Mouse (Mus musculus) natural killer cell, adult 2 months (primary cell): ENCODE results near the gene Cerkl.

Source experiments
- DNase-seq, 2 experiments: peaks; one replicate each; pipeline ENCODE4 v3.0.0; 2022; ENCODE audit warnings: low spot score in 2 of 2

Gene Cerkl

DNA sequence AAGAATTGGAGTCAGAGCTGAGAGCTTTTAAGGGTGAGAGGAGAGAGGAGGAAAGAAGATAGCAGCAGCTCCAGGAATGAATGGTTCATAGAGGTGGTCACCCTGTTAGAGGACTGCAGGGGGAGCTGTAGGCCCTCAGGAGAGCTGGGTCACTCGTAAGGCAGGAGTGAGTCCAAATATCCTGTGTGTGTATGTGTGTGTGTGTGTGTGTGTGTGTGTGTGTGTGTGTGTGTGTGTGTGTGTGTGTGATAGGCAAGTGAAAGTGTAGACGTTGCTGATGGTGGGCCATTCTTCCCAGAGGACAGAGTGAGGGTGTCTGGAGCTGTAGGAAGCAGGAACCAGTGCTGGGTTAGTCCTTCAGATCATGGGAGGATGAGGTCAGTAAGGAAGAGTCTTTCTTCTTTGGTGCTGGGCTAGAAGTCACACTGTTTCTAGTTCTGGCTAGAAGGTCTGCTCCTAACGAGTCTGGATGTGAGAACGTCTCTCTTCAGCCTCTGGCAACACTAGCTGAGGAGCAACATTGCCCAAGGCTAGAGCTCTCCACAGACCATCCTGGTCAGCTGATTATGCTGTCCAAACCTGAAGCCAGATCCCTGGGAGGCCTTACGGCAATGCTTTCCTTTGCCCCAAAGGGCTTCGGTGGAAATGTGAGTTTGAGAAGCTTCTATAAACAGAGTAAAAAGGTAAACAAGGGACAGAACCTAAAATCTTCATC, 83.9 kb downstream of the Cerkl start:
- peak; percentile 40 to 58 for DNase-seq

DNA sequence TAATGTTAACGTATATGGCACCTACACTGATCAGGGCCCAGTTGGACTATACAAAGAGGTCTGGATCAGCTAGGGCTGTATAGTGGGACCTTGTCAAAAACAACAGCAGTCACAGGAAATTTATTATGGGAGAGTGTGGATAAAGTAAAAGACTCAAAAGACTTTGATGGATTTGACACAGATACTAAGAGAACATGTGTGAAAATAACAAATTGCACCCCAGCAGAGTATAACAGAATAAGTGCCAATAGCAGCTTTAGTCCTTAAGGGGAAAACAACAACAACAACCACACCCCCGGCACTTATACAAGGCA, 84.5 kb downstream of the Cerkl start:
- no peak for DNase-seq

DNA sequence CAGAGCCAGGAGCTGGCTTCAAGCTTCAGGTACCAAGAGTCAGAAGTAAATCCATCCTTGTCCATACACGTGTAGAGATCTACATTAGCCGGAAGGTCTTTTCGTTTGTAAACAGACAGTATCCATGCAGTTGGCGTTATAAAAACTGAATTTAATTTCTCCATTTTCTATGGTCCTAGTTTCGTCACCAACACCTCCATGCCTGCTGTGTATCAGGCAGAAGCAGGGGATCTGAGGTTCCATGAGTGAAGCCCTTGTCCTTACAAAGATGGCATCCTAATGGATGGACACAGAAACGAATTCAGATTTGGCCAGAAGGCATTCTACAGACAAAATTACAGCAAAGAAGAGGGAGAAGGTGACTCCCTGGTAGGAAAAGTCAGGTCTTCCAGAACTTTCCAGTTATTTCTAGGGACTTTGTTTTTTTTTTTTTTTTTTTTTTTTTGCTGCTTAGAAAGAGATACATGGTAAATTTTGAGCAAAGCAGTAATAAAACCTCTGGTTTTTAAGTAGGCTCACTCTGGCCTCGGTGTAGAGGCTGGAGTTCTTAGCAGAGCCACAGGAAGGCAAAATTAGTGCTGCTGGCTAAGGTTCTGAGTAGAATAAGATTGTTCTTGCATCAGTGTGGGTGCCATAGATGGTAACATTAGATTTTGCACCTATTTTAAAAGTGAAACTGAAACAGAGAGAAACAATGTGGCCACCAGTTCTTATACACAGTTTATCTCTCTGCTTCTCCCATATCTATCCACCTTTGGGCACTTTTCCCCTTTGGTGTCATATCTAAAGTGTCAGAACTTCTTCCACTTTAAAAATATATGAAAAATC, 85.0 kb downstream of the Cerkl start:
- peak in 1 of 2 experiments; percentile 14 for DNase-seq

DNA sequence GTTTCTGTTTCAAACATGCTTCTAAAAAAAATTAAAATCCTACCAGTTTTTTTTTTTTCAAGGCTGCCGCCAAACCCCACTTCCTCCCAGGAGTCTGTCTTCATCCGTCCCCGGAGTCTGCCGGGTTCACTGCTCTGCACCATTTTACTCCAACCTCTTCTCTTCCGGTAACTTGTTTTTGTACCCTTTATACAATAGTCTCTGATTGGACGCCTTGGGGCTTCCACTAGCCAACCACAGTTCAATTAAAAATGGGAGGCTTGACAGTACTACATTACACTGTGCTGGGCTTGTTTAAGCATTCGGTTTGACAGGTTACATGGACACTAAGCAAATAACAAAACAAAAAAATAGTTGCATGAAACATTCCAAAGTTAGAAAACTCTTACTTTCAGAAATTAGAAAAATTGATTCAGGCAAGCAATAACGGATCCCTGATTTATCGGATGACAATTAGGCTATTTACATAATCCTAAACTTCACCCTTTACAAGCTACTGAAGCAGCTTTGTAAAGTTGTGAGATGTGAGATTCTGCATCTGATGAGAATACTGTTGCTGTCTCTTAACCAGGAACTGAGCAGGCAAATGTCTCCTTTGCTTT, 85.8 kb downstream of the Cerkl start:
- DNase-seq, result peak; percentile 36 to 52

DNA sequence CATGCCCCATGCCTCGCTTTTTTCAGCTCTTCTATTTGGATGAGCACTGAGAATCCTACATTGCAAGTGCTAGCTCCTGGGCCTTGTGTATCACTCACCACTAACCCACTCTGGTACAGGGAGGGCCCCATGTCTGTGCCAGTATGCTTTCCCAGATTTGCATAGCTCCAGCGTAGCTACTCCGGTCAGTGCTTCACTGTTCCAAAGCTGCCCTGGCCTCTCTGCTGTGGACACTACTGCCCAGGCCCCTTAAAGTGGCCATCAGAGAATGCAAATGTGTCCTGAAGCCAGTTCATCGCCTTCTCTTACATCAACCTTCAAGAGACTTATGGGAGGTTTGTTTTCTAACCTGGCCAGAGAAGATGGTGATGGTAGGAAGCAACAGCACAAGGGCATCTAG, 86.7 kb downstream of the Cerkl start:
- DNase-seq, result no peak

DNA sequence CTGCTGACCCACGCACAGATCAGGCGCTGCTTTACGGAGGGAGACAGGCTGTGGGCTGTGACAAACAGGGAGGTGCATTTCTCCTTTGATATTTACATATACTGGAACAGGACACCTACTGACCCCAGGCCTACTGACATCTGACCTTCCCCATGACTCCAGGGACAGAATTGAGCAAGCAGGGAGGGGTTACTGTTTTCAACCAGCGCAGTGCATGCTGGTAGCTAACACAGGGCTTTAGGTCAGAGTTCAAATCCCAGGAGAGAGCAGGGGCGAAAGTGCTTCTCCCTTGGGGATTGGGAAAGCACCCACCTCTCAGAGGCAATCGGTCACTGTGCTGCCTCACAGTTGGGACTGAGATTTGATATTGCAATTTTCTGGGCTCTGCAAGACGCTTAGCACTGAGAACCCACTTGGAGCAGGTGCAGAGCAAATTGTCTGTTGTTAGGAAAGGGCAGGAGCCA, 87.5 kb downstream of the Cerkl start:
- no peak for DNase-seq

DNA sequence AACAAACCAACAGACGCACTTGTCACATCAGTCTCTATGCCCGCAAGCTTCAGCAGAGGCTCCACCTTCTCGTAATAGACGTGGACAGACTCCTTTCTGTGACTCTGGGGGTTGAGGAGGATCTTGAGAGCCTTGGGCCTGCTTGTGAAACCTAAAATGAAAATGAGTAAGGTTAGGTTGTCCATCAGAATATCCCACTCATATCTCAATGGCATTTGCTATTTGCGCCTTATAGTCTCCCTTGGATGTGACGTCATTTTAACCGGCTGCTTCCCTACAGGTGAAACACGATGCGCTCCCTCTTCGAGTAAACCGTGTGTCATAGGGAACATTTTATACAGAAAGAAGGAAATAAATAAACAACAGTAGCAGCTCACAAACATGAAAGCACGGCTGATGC, 87.9 kb downstream of the Cerkl start:
- no peak for DNase-seq

DNA sequence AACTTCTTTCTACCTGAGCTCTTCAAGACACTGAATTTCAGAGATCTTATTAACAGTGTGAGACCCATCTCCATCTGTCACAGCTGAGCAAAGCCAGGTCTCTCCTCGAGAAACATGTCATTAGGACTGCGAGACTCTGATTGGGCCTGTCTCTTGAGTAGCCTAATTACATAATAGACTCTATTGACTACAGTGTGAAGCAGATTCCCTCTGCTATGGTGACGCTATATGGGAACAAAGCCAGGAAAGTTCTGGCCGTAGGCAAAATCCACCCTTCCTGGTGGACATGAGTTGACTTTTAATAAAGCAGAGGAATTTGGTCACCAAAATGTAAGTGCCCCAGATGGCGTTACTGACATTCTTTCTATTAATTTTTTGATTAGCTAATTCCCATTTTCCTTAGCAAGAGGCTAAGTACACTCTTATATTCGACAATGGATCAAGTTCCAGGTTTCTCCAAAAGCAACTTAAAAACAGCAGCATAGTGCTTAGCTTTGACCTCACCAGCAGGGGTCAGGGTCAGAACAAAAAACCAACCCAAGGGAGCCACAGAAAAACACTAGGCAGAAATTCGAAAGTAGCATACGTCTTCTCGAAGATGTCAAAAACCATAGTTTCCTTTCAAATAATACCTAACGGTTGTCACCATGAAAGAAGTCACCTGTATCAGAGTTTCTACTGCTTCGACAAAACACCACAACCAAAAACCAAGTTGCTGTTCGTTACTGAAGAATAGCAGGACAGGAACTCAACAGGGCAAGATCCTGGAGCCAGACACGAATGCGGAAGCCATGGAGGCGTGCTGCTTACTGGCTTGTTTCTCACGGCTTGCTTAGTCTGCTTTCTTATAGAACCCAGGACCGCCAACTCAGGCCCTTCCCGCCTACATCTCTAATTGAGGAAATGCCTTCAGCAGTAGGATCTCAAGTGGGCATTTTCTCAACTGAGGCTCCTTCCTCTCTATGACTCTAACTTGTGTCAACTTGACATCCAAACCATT, 88.8 kb downstream of the Cerkl start:
- DNase-seq, result peak in 1 of 2 experiments; percentile 5

DNA sequence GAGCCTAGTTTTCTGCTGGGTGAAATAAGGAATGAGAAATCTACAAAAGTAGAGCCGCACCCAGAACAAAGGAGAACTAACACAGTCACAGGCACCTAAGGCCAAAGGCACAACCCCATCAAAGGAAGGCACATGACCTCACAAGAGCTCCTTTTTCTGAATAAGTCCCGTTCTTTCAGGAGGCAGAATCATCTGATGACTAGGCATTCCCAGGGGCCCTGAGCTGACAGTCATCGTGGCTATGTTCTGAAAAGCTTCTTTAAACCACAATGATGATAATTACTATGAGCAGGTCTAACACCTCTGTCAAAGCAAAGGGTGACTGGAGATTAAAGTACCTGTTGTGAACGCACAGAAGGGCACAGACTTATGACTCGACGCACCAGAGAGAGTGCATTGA, 92.7 kb downstream of the Cerkl start:
- DNase-seq, result no peak

DNA sequence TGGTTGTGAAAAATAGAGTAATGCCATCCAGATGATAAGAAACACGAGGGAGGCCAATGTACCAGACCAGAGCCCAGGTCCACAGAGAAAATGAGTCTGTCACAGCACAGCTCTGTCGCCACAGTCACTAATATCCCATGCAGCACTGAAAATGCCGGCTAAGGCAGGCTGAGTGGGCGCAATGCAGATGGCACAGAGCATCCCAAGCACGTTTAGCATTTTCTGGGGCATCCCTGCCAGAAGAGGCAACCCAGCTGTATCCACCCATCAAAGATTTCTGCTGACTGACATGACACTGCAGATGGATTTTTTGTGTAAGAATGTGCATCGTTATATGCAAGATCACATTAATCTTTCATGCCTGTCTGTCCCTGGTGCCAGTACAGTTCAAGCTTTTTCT, 94.6 kb downstream of the Cerkl start:
- no peak for DNase-seq

DNA sequence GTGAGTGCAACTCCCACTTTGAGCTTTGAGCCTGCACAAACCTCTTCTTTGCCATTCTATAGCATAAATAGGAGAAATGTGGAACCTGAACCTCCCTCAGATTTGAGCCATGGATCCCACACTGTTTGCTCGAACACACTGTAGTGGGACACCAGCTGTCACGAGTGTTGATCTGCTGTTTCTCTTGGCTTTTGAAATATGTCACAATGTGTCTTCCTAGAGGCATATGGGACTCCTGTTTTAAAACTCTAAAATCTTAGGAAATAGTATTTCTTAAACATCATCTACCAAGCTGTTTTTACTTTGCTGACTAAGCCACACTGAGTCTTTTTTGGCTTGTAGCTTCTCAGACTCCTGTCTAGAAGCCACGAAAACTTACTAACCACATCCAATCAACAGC, 98.8 kb downstream of the Cerkl start:
- DNase-seq, result no peak

DNA sequence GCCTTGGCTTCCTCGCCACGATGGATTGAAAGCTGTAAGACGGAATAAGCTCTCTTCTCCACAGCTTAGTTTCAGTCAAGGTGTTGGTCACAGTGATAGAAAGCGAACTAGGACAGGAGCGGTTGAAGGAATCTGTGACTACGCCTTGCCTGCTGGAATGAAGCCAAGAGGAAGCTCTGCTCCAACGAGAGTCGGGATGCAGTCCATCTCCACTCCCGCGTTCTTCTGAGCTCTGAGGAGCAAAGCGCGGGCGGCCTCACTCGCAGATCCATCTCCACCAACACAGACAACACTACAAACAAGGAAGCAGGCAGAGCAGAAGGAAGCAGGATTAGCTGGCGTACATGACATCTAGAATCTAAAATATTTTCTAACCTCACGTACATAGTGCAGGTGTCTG, 101.8 kb downstream of the Cerkl start:
- no peak for DNase-seq

DNA sequence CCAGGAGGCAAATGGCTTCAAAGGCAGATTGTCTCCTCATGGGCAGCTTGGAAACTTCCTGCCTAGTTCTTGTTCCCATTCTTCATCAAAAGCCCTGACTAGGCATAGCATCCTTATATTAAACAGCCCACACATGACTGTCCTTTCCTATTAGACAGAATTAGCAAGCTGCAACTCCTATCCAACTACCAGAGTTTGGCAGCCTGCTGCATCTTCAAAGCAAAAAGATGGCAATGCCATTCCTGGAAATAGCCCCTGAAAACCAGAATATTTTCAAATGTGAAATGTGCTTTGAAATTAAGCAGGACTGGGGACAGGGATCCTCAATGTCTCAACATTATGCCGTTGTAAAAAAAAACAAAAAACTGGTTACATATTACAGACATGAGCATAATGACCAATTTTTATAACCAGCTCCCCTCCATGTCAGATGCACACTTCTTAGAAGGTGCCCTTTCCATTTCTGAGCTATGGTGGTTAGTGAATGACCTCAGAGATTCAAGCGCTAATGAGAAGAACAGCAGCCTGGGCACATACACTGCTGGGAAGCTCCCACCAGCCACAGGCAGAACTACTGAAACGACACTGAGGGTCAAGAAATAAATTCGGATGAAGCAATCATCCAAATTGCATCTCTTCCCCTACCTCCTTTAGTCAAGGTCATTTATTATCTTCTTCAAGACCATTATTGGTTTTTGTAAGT, 104.3 kb downstream of the Cerkl start:
- no peak for DNase-seq

DNA sequence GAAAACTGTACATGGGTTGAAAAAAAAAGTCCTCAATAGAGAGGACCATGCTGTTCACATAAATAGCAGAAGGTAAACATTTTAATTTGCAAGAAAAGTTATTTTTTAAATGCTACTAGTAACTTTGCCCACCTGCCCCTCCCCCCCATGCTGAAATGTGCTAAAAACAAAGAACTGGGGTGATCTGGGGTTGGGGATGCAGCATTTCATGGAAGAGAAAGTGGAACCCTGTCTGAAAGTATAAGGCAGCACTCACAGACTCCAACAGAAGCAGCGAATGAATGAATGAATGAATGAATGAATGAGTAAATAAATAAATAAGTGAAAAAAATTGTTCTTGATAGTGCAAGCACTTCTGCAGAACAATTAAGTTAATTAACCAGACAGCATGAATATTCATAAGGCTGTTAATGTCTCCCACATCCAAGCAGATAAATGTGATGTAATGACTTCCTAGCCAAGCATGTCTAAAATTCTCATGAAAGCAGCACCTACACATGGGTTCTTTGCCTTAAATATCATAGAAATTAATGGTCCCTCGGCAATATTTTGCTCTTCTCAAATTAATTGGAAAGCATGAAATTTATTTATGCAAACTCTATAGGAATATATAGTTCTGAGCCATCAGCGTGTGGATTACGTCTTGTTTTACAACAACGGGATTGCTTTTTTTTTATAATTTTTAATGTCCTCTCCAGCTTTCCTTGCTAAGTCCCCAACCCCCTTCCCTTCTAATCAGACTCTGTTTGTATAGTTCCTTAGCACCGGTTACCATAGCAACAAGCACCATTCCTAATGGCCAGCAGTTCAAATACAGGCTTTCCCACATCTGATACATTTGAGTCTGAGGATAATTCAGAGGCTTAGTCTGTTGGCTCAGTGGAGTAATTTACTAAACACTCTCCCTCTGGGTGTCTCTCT, 105.1 kb downstream of the Cerkl start:
- DNase-seq, result no peak

DNA sequence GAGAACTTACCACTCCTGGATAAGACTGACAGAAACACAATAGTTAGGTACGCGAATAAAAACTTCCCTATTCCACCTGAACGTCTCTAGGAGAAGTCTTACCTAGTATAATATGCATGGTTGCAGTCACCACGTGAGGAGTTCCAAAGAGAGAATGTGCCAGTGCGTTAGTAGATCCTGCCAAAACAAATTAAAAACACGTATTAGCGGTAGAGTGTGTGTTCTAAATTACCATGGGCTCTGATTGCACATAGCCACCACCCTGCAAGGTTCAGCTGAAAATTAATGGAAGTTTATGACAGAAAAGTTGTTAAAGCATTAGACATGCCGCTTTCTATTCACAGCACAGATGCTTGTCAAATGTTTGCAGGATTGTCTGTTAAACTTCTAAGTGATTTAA, 113.5 kb downstream of the Cerkl start:
- DNase-seq, result no peak

DNA sequence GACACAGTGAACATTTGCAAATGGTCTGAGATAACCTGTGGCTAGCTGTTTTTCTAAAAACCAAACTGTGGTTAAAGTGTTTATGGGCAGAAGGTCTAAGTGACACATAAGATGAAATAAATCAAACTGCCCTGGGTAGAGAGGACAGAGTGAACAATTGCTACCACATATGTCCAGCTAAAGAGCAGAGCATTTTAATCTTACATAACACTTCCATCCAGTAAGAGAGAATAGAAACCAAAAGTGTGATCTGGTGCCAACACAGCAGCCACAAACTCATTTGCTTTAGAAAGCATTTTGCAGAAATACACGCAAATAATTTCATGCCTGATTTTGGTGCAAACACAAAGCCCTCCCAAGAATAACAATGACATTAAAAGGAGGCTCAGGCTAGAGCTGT, 117.6 kb downstream of the Cerkl start:
- no peak for DNase-seq

DNA sequence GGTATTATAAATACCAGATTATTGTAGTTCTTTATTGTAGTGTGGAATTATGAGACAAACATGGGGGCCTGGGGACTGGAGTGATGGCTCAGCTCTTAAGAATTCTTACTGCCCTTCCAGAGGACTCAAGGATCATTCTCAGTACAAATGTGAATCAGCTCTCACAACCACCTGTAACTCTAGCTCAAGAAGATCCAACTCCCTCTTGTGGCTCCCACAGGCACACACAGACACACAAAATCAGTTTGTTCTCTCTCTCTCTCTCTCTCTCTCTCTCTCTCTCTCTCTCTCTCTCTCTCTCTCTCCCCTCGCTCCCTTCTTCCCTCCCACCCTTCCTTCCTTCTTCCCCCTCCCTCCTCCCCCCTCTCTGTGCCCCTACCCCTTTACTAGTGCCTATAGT, 120.4 kb downstream of the Cerkl start:
- no peak for DNase-seq

DNA sequence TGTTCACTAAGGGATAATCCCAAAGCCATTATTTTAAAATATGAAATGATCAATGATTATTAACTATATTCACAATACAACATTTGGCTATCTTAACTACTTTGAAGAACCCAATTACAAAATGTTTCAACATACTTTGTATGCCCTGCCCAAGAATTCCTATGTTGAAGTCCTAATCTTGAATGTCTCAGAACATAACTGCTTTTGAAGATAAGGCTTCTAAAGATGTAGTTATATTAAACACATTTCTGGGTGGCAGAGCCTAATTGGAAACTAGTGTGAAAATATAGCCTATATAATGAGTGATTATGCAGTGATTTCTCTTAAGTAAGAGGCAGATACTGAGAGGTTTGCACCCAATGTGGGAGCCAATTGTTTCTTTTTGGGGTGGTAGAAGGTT, 121.9 kb downstream of the Cerkl start:
- DNase-seq, result no peak

DNA sequence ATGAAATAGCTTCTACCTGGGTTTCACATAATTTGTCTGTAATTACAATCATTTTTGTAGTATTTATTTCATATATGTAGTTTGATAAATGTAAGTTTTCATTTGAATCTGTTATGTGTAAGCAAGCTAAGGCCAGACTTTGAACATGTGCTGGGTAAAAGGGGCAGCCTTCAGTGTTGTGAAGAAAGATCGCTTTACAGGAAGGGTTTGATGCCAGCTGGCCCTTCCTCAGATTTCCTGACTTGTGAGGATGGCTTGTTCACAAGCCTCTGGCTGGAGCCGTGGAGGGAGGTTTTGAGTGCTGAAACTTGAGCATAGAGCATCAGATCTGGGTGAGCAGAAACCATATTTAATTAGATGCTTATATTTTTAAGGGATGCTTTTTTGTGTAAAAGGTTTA, 128.5 kb downstream of the Cerkl start:
- no peak for DNase-seq
